Mouse (Mus musculus) embryonic facial prominence, embryonic 10.5 days (tissue): Measurements from ENCODE around the gene Erbin. TPM values are rescaled to one million over a fixed set of nuclear protein-coding genes. Genes with fewer than 3 reads are reported as not detected.

Experiments used
- DNase-seq: peaks from one replicate; pipeline ENCODE4 v3.0.0-alpha.2; 2017; ENCODE audit warnings: low spot score
- H3K27ac ChIP-seq: fragments of 300-500 bp; sonication (generic); replicated peaks from 2 replicates; pipeline ENCODE4 v1.5.1; 2016; ENCODE audit warnings: mild to moderate bottlenecking
- H3K27me3 ChIP-seq: fragments of 300-500 bp; sonication (generic); replicated peaks from 2 replicates; pipeline ENCODE4 v1.6.1; 2016; ENCODE audit warnings: low read depth, mild to moderate bottlenecking; ENCODE audit not compliant: poor library complexity, severe bottlenecking
- H3K36me3 ChIP-seq: fragments of 300-500 bp; sonication (generic); replicated peaks from 2 replicates; pipeline ENCODE4 v1.6.1; 2016; ENCODE audit warnings: mild to moderate bottlenecking, moderate library complexity
- H3K4me1 ChIP-seq: fragments of 300-500 bp; sonication (generic); 2 replicates; pipeline ENCODE4 v1.6.1; 2016
- H3K4me3 ChIP-seq: fragments of 300-500 bp; sonication (generic); 2 replicates; pipeline ENCODE4 v1.5.1; 2016; ENCODE audit warnings: mild to moderate bottlenecking, moderate library complexity
- H3K9me3 ChIP-seq: fragments of 300-500 bp; sonication (generic); 2 replicates; pipeline ENCODE4 v1.6.1; 2016; ENCODE audit warnings: mild to moderate bottlenecking
- WGBS: fragments of 180-500 bp; shearing (Covaris S2); methylation state at CpG from one replicate; pipeline ENCODE4 v1.1.7; 2016; 5-methylcytosine and 5-hydroxymethylcytosine counted together
- polyA plus RNA-seq: library from polyadenylated mRNA; unstranded; fragments of >200 nt; fragmentation: Nextera tagmentation; extraction: Ambion mirVana; gene quantifications from 2 replicates; pipeline ENCODE4 v1.2.1, GENCODE M21; 2016

The Erbin gene
- polyA plus RNA-seq, 1 experiment from 2014 or later = 16.6 TPM

- H3K9me3 ChIP-seq = no peaks in the 10 kb centered on the region
- H3K36me3 ChIP-seq = peaks cover 95% of the 10 kb centered on the region
- no peak for DNase-seq
- no peak overlapping the region for H3K27ac ChIP-seq
- H3K4me1 ChIP-seq = no peaks in the 10 kb centered on the region
- no peaks in the 10 kb centered on the region for H3K27me3 ChIP-seq
- H3K4me3 ChIP-seq = no peak overlapping the region
- 89% methylated on average over 5 of the region's 5 CpGs for WGBS
These were observed 78.8 kb downstream of the Erbin start for GRCm38 (mm10) chr13:103841287-103842201.

DNA sequence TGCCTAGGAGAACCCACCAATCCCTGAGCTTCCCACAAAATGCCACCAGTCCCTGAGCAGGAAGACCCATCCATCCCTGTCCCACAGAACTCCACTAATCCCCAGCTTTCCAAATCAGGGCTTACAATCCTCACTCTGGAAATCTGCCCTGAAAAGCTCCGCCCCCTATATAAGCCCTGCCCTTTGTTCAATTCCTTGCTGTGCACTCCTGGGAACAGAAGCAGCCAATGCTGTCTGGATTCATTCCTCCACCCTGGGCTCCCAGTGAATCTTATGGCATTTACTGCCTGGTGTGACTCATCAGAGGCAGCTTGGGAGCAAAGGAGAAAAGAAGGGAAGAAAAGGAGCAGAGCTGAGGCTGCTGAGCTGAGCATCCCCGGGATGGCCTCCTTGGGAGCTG lies 81.7 kb downstream of the Erbin start:
- 86% methylated on average over 2 of the region's 2 CpGs for WGBS
- Histone ChIP-seq H3K36me3 (peaks cover 93% of the 10 kb centered on the region), H3K4me3 (no peak overlapping the region), H3K27me3 (no peaks in the 10 kb centered on the region), H3K27ac (no peak overlapping the region), H3K4me1 (no peaks in the 10 kb centered on the region), H3K9me3 (no peaks in the 10 kb centered on the region)
- DNase-seq = no peak

DNA sequence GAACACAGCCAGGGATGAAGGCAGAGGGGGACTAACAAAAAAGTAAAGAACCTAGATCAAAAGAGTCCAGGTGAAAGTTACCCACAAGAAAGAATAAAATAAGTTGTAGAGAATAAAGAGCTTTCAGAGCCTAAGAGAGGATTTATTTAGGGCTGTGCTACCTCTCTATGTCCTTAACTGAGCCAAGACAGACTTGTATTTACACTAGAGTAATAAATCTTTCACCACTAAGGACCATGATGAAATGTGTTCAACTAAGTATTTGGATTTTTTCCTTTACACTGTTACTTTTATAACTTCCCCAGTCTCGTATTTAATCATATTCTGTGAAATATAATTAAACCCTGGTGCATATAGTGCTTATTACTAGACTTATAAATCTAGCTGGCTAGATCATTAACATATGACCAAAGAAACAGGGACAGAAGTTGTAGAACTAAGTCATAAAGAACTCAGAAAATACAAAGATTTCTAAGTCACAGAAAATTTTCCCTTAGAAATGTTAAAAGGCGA lies 90.6 kb downstream of the Erbin start:
- no peaks in the 10 kb centered on the region for H3K27me3 ChIP-seq
- H3K27ac ChIP-seq = no peak overlapping the region
- H3K4me1 ChIP-seq = no peaks in the 10 kb centered on the region
- H3K4me3 ChIP-seq = no peak overlapping the region
- H3K36me3 ChIP-seq = peaks cover 69% of the 10 kb centered on the region
- 88% methylated on average over 2 of the region's 2 CpGs for WGBS
- no peak for DNase-seq
- H3K9me3 ChIP-seq = no peaks in the 10 kb centered on the region

GRCm38 (mm10) chr13:103822270-103822669 lies 98.0 kb downstream of the Erbin start:
- Histone ChIP-seq H3K27me3 (no peaks in the 10 kb centered on the region), H3K9me3 (no peaks in the 10 kb centered on the region), H3K27ac (no peak overlapping the region), H3K4me3 (no peak overlapping the region), H3K36me3 (peaks cover 80% of the 10 kb centered on the region), H3K4me1 (no peaks in the 10 kb centered on the region)
- WGBS = 97% methylated on average over 1 of the region's 1 CpGs
- DNase-seq = no peak

DNA sequence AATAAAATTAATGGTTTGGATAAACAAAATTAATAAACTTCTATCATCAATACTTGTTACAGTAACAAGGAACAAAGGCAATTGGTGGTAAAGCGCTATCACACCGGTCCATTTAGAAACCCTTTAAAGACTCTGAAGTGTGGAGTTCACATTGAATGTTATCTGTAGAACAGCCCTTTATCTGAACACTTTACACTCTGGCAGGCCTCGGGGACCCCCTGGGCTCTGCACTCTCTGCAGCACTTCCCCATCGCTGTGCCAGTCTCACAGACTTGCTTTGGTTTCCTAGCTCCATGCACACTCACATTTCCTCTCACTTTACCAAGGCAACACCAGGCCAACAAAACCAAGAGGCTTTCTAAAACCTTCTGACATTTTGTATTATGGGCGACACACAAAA lies 100.9 kb downstream of the Erbin start:
- WGBS = 82% methylated on average over 5 of the region's 5 CpGs
- no peak for DNase-seq

DNA sequence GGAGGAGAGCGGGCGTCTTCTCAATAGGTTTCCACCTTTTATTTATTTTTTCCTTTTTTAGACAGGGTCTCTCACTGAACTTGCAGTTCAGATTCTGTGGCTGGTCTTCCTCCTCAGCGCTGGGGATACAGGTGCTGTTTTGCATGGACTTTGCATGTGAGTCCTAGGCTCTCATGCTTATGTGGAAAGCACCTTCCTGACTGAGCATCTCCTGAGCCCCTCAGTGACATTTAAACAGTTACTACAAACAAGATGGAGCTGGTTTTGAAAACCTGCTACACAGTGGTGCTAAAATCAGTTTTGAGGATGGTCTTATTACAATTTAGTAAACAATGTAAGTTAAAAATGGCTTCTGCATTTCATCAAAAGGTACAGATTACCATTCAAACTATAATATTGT lies 102.4 kb downstream of the Erbin start:
- Histone ChIP-seq H3K9me3 (no peaks in the 10 kb centered on the region), H3K4me3 (no peak overlapping the region), H3K27ac (no peak overlapping the region), H3K27me3 (no peaks in the 10 kb centered on the region), H3K4me1 (no peaks in the 10 kb centered on the region), H3K36me3 (peaks cover 79% of the 10 kb centered on the region)
- WGBS = 91% methylated on average over 3 of the region's 3 CpGs
- no peak for DNase-seq

More for the DNA sequence above, 100.9 kb downstream of the Erbin start:
- no peak overlapping the region for H3K4me3 ChIP-seq
- peaks cover 79% of the 10 kb centered on the region for H3K36me3 ChIP-seq
- H3K27ac ChIP-seq = no peak overlapping the region
- no peaks in the 10 kb centered on the region for H3K4me1 ChIP-seq
- H3K27me3 ChIP-seq = no peaks in the 10 kb centered on the region
- H3K9me3 ChIP-seq = no peaks in the 10 kb centered on the region

- Histone ChIP-seq H3K27ac (no peak overlapping the region), H3K4me3 (no peak overlapping the region), H3K36me3 (peaks cover 1% of the 10 kb centered on the region; the same call in 1 of the 2 replicates), H3K9me3 (no peaks in the 10 kb centered on the region), H3K27me3 (no peaks in the 10 kb centered on the region), H3K4me1 (peaks cover 15% of the 10 kb centered on the region)
- WGBS = 87% methylated on average over 5 of the region's 5 CpGs
- DNase-seq = no peak
These were observed 112.8 kb downstream of the Erbin start for GRCm38 (mm10) chr13:103807464-103807863.

DNA sequence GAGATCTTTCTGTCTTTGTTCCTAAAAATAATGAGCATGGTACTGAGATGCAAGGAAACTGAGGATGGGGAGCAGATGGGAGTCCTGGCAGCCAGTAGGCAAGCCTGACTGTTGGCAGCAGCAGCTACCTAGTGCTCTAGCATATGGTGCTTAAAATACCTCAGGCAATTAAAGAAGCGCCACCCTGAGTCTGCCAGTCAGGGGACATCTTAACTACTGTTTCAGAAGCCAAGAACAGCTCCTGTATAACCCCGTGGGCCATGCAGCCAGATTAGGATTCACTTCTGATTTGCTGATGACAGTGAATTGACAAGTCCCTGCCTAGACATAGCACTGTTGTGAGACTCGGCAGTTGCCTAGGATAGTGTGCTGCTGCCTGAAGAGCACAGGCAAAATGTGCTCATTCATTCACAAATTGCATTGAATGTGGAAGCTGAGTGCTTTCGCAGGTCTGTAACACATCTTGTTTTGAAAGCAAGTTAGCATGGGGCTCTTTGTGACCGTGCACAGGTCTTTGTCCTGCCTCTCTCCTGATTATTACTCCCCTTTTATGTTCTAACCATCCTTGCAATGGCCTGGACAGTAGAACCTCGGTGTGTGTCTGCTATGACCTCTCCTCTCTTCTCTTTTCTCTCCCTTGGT lies 114.0 kb downstream of the Erbin start:
- WGBS = 49% methylated on average over 6 of the region's 6 CpGs
- Histone ChIP-seq H3K4me1 (peaks cover 15% of the 10 kb centered on the region), H3K9me3 (no peaks in the 10 kb centered on the region), H3K4me3 (no peak overlapping the region), H3K27ac (no peak overlapping the region), H3K27me3 (no peaks in the 10 kb centered on the region), H3K36me3 (no peaks in the 10 kb centered on the region)
- no peak for DNase-seq

DNA sequence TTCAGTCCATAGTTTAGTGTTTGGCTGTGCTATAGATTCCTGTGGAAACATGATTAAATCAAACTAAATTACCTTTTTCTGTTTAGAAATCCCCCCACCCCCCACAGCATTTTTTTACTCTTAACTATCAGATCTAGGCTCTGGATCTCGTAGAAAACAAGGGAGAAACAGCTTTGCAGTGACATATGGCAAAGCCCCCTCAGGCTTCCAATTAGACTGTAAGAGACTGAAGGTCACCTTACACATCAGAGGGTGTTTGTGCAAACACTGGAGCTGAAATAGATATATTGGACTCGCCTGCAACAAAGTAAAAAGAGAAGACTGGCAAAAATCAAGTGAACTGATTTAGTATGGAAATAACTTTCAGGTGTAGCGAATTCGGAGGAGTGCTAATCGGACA lies 116.6 kb downstream of the Erbin start:
- 64% methylated on average over 5 of the region's 5 CpGs for WGBS

DNA sequence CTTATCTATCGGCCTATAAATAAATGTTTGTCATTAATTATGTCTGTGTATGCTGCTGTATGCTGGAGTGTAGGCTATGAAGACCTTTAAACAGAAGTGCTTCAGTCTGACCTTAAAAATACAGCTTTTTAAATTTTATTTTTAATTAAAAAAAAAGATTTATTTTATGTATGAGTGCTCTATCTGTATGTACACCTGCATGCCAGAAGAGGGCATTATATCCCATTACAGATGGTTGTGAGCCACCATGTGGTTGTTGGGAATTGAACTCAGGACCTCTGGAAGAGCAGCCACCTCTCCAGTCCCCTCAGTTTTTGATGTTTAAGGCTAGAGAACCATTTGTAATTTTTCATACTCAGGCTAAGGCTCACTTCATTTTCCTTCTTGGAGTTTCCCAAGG lies 119.3 kb downstream of the Erbin start:
- WGBS = 93% methylated on average over 1 of the region's 1 CpGs
- peaks cover 7% of the 10 kb centered on the region for H3K4me1 ChIP-seq
- H3K36me3 ChIP-seq = no peaks in the 10 kb centered on the region
- H3K9me3 ChIP-seq = no peaks in the 10 kb centered on the region
- no peak overlapping the region for H3K4me3 ChIP-seq
- H3K27ac ChIP-seq = no peak overlapping the region
- DNase-seq = no peak
- H3K27me3 ChIP-seq = no peaks in the 10 kb centered on the region

More for the DNA sequence above, 116.6 kb downstream of the Erbin start:
- Histone ChIP-seq H3K4me1 (peaks cover 15% of the 10 kb centered on the region), H3K4me3 (no peak overlapping the region), H3K9me3 (no peaks in the 10 kb centered on the region), H3K27ac (no peak overlapping the region), H3K27me3 (no peaks in the 10 kb centered on the region), H3K36me3 (no peaks in the 10 kb centered on the region)
- DNase-seq = no peak

DNA sequence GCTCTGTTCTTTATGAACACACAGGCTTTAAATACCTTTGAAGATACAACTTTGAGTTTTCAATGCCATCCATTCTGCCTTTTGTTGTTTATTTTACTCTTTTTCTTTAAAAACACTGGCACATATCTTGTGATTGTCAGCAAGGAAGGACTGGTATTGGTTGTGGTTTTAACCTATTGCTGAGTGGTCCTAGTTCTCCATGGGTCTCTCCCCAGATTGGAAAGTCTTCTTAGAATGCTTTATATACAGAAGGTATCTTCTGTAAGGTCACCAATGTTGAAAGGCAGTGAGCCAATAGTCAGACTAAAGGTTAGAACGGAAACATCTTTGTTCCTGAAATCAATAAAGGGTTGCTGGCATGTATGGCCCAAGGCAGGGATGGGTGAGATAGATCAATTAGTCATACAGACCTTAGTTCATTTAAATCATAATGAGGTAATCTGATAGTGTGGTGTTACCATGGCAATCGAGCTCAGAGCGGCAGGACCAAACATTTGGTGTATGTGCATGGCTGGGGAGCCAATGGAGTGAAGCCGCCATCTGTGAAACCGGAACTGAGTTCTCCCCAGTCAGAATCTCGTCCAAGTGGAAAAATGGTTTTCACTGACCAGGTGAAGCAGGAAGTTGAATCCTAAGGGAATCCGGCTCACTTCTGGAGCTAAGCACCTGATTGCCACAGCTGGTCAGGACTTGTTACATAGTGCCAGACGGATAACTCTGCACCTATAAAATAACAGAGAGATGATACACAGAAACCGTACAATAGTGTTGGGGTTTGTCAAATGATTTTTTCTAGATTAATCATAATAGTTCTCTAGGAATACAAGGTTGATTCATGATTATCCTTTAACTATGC lies 125.4 kb downstream of the Erbin start:
- 74% methylated on average over 9 of the region's 9 CpGs for WGBS
- Histone ChIP-seq H3K9me3 (no peaks in the 10 kb centered on the region), H3K4me3 (no peak overlapping the region), H3K4me1 (0 out of 2 replicates have a peak, but pooled peaks cover 4% of the 10 kb centered on the region), H3K27me3 (no peaks in the 10 kb centered on the region), H3K36me3 (no peaks in the 10 kb centered on the region), H3K27ac (no peak overlapping the region)
- no peak for DNase-seq

DNA sequence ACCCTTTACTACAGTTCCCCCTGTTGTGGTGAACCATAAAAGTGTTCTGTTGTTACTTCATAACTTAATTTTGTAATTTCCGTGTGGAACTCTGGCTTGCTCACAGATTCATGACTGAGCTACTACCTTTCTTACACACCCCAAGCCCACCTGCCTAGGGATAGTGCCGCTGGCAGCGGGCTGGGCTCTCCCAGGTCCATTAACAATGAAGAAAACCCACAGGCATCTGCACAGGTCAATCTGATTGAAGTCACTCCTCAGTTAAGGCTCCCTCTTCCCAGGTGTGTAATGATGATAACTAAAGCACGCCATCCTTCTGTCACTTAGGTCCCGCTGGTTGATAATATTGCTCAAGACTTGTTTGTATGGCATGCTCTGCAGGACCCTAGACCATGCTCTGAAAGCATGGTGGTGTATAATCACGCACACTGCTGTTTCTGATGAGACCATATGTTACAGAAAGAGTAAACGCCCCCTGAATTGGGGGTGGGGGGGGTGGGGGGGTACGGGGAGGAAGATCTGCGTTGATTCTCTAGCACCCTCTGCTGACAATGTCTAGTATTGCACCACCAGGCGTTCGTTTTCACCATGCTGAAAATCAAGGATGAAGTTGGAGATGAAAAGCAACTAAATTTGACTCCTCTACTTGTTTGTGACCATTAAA lies 140.3 kb downstream of the Erbin start:
- H3K9me3 ChIP-seq = no peaks in the 10 kb centered on the region
- peaks cover 1% of the 10 kb centered on the region; the same call in 1 of the 2 replicates for H3K4me1 ChIP-seq
- WGBS = 35% methylated on average over 11 of the region's 11 CpGs
- no peak overlapping the region for H3K4me3 ChIP-seq
- H3K36me3 ChIP-seq = no peaks in the 10 kb centered on the region
- no peak overlapping the region for H3K27ac ChIP-seq
- DNase-seq = peak; percentile 58
- H3K27me3 ChIP-seq = no peaks in the 10 kb centered on the region
